Mouse (Mus musculus) neural tube, embryonic 15.5 days (tissue): ENCODE measurements around the gene En1. TPM values are rescaled to one million over a fixed set of nuclear protein-coding genes. Genes with fewer than 3 reads are reported as not detected.

Source experiments
- ATAC-seq: fragments of 200-750 bp; cut with Nextera tagmentation; 2 replicates; pipeline ENCODE4 v1.8.0; 2017; ENCODE audit warnings: mild to moderate bottlenecking, moderate TSS enrichment, moderate library complexity; ENCODE audit not compliant: low FRiP score
- H3K27ac ChIP-seq: fragments of 300-500 bp; sonication (generic); replicated peaks from 2 replicates; pipeline ENCODE4 v1.5.1; 2015; ENCODE audit warnings: mild to moderate bottlenecking, inconsistent platforms
- H3K27me3 ChIP-seq: fragments of 300-500 bp; sonication (generic); replicated peaks from 2 replicates; pipeline ENCODE4 v1.6.1; 2015; ENCODE audit warnings: inconsistent platforms
- H3K36me3 ChIP-seq: fragments of 300-500 bp; sonication (generic); 2 replicates; pipeline ENCODE4 v1.6.1; 2015; ENCODE audit warnings: inconsistent platforms
- H3K4me1 ChIP-seq: fragments of 300-500 bp; sonication (generic); 2 replicates; pipeline ENCODE4 v1.6.1; 2015; ENCODE audit warnings: inconsistent platforms
- H3K4me2 ChIP-seq: fragments of 300-500 bp; sonication (generic); 2 replicates; pipeline ENCODE4 v1.6.1; 2015; ENCODE audit warnings: inconsistent platforms, mild to moderate bottlenecking, moderate library complexity
- H3K4me3 ChIP-seq: fragments of 300-500 bp; sonication (generic); replicated peaks from 2 replicates; pipeline ENCODE4 v1.5.1; 2015; ENCODE audit warnings: mild to moderate bottlenecking, inconsistent platforms
- H3K9ac ChIP-seq: fragments of 300-500 bp; sonication (generic); replicated peaks from 2 replicates; pipeline ENCODE4 v1.6.1; 2015; ENCODE audit warnings: mild to moderate bottlenecking, inconsistent platforms
- H3K9me3 ChIP-seq: fragments of 300-500 bp; sonication (generic); replicated peaks from 2 replicates; pipeline ENCODE4 v1.6.1; 2016; ENCODE audit warnings: inconsistent platforms
- whole genome bisulfite sequencing: fragments of 180-500 bp; shearing (Covaris S2); methylation state at CpG from one replicate; pipeline ENCODE4 v1.1.7; 2015; ENCODE audit warnings: mixed read lengths; 5-methylcytosine and 5-hydroxymethylcytosine counted together
- polyA plus RNA-seq: library from polyadenylated mRNA; unstranded; fragments of >200 nt; fragmentation: Nextera tagmentation; extraction: Ambion mirVana; gene quantifications from 2 replicates; pipeline ENCODE4 v1.2.1, GENCODE M21; 2015

The En1 gene
- polyA plus RNA-seq, 1 experiment from 2014 or later: 1.2 TPM

DNA sequence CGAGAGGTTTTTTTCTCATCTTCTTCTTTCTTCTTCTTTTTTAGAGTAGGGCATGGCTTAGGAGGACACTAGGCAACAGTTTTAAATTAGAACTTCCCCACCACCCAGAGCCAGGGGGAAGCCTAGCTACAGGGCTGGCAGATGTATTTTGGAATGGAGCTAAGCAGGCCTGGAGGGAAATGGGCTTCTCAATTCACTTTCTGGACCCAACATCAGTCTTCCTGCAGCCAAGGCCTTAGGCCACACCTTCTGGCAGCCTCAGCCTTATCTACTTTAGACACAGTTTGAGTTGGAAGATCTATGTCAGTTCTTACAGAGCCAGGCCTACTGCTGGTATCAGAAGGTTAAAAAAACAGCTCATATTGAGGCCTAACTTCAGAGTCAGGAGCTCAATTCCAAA lies 42.5 kb downstream of the En1 start:
- 41% methylated on average over 1 of the region's 1 CpGs for WGBS
- peaks cover 22% of the 10 kb centered on the region for H3K4me1 ChIP-seq
- no peak for ATAC-seq
- peak overlapping the region; percentile 33 for H3K27ac ChIP-seq
- H3K9ac ChIP-seq: no peak overlapping the region
- no peaks in the 10 kb centered on the region for H3K36me3 ChIP-seq
- H3K4me2 ChIP-seq: no peak overlapping the region
- no peaks in the 10 kb centered on the region for H3K27me3 ChIP-seq
- H3K4me3 ChIP-seq: no peak overlapping the region
- no peaks in the 10 kb centered on the region for H3K9me3 ChIP-seq

DNA sequence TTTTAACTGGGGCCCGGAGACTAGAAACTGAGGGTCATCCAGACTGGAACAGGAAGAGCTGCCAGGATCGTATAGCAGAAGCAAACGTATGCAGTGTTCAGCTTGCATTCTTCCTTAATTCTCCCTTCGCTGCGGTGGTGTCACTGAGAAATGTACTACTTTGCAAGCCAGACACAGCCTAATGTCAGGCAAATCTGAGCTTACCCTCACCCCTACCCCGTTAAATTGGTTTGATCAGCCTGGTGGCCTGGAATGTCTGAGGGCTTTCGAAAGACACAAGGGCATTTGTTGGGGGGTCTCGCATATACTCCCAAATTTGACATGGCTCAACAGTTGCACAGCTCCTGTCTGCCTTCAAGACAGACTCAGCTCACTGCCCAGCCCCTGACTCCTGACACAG lies 47.9 kb downstream of the En1 start:
- H3K9me3 ChIP-seq: no peaks in the 10 kb centered on the region
- no peak overlapping the region for H3K4me2 ChIP-seq
- H3K27me3 ChIP-seq: no peaks in the 10 kb centered on the region
- 78% methylated on average over 8 of the region's 8 CpGs for WGBS
- no peak overlapping the region for H3K27ac ChIP-seq
- H3K36me3 ChIP-seq: no peaks in the 10 kb centered on the region
- H3K4me3 ChIP-seq: no peak overlapping the region
- no peak for ATAC-seq
- H3K9ac ChIP-seq: no peak overlapping the region
- peaks cover 1% of the 10 kb centered on the region; the same call in 1 of the 2 replicates for H3K4me1 ChIP-seq

DNA sequence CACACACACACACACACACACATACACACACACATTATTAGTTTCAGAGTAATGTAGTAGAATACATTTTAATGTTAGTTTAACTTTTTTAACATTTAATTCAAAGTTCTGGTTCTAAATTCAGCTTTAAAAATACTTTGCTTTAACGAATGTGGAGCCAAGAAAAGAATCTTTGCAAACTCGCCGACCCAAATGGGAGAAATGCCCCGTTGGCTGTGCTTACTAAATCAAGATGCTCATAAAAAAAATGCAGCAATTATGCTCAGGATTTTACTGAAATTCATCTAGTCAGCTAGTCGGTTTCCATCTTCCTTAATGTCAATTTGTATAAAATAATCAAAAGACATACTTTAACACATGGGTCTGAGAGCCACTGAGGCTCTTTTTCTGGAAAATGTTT lies 49.8 kb downstream of the En1 start:
- peaks cover 4% of the 10 kb centered on the region; the same call in 1 of the 2 replicates for H3K4me1 ChIP-seq
- H3K27ac ChIP-seq: no peak overlapping the region
- no peaks in the 10 kb centered on the region for H3K36me3 ChIP-seq
- 81% methylated on average over 5 of the region's 5 CpGs for WGBS
- no peak for ATAC-seq
- no peak overlapping the region for H3K4me2 ChIP-seq
- H3K27me3 ChIP-seq: no peaks in the 10 kb centered on the region
- H3K9me3 ChIP-seq: no peaks in the 10 kb centered on the region
- no peak overlapping the region for H3K9ac ChIP-seq
- no peak overlapping the region for H3K4me3 ChIP-seq

DNA sequence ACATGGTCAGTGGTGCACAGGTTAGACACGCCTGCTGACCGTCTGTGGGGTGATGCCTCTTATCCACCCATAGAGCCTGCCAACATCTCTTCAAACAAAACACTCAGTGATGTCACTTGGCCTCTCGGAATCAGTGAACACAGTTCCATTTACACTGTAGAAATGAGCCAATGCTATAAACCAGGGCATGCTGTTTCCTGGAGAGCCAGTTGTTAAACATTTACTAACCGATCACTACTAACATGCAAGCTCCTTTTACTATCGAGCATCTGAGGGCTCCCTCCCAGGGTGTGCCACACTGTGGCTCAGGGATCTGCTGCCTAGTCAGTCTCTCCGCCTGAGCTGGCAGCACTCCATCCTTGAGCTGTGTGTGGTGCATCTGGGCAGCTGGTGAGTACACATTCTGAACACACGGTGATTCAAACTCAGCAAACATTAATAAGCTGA lies 52.8 kb downstream of the En1 start:
- peaks cover 4% of the 10 kb centered on the region; the same call in 1 of the 2 replicates for H3K4me1 ChIP-seq
- H3K4me3 ChIP-seq: no peak overlapping the region
- H3K9ac ChIP-seq: no peak overlapping the region
- no peaks in the 10 kb centered on the region for H3K36me3 ChIP-seq
- H3K4me2 ChIP-seq: no peak overlapping the region; the same call in 1 of the 2 replicates
- H3K27me3 ChIP-seq: no peaks in the 10 kb centered on the region
- 43% methylated on average over 7 of the region's 7 CpGs for WGBS
- ATAC-seq: 0 out of 2 replicates have a peak, but pooled peaks have one; percentile 21
- H3K27ac ChIP-seq: 0 out of 2 replicates have a peak overlapping the region, but pooled peaks have one; percentile 11
- H3K9me3 ChIP-seq: no peaks in the 10 kb centered on the region

Other genes starting within 250 kb of the En1 start
- gene Marco, start 97.4 kb upstream of the En1 start, polyA plus RNA-seq: 0.09 TPM in 1 of 2 replicates, not detected in the other